Mouse (Mus musculus) urinary bladder, adult 2 months (tissue): ENCODE measurements around the gene Rap1gap2. TPM values are rescaled to one million over a fixed set of nuclear protein-coding genes. Genes with fewer than 3 reads are reported as not detected.

Source experiments
- polyA plus RNA-seq: library from polyadenylated mRNA; depleted of rRNA; stranded (reverse); fragments of >200 nt; gene quantifications from 2 replicates; pipeline ENCODE4 v1.2.3, GENCODE M21; 2012; rRNA removed

Gene Rap1gap2
- polyA plus RNA-seq, 1 experiment = 32.5 TPM

Other genes with a start within 250 kb of the Rap1gap2 start
- not detected in 2 replicates for gene Olfr412, start 248.8 kb downstream of the Rap1gap2 start, polyA plus RNA-seq
- 0.55 and 0.59 TPM in 2 replicates for gene Ccdc92b, start 8.7 kb upstream of the Rap1gap2 start, polyA plus RNA-seq
- gene Cluh, start 38.6 kb upstream of the Rap1gap2 start, polyA plus RNA-seq = 50.0 and 61.8 TPM in 2 replicates
- gene Pafah1b1, start 113.8 kb upstream of the Rap1gap2 start, polyA plus RNA-seq = 59.0 and 60.9 TPM in 2 replicates
- 12.1 and 12.4 TPM in 2 replicates for gene Mettl16, start 159.9 kb upstream of the Rap1gap2 start, polyA plus RNA-seq
- 7.9 and 14.8 TPM in 2 replicates for gene Mnt, start 220.0 kb upstream of the Rap1gap2 start, polyA plus RNA-seq